Mouse (Mus musculus) olfactory bulb, adult 2 months (tissue): Measurements from ENCODE around the gene Txndc2.

Source experiments
- CTCF ChIP-seq: fragments of 200-500 bp; IDR thresholded peaks from 2 replicates; pipeline ENCODE4 v1.5.1; 2012; ENCODE audit warnings: low read depth, mild to moderate bottlenecking, low read length, moderate library complexity; ENCODE audit not compliant: insufficient read depth
- POLR2A ChIP-seq: fragments of 200-500 bp; IDR thresholded peaks from 2 replicates; pipeline ENCODE4 v1.6.1; 2012; ENCODE audit warnings: mild to moderate bottlenecking, low read depth, low read length, moderate library complexity; ENCODE audit not compliant: insufficient read depth

DNA sequence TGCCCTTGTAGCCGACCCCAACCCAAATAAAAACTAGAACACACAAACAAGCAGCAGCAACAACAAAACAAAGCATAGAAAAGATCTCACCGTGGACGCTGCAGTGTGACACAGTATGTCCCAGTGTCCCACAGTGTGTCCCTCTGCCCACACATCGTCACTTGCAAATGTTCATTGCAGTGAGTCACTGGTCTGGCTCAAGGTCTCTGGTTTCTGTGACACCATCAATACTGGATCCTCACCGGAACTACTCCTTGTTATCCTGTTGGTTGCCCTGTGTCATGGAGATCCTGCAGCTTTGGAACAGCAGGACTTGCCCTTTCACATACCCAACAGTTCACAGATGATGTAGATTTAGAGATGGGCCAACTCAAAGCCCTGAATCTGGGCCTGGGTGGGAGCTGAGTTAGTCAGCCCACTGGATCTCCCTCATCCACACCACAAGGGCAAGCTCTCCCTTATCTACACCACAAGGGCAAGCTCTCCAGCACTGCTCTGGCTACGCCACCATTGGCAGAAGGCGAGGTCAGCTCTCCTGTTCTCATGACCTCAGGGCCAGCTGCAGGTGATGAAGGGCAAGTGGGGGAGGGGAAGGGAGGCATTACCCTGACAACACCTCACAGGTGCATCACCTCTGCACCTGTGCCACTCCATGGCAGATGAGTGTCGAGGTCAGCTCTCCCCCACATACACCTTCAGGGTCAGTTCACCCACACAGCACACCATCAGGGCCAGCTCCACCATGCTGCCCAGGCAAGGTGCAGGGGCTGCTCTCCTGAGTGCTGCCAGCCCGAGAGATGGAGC, 6.6 kb upstream of the Txndc2 start:
- no peak for TF ChIP-seq CTCF
- TF ChIP-seq POLR2A: no peak
